In genomic region chr5:108065465-108066411, GRCm38 (mm10) we compare ENCODE assay signal across 8 mouse cellular contexts. TPM values are rescaled to one million over a fixed set of nuclear protein-coding genes. Genes with fewer than 3 reads are reported as not detected.
DNase-seq lines count a peak whose midpoint lies in the region; ATAC-seq and TF ChIP-seq lines count a peak whose summit lies in the region.

Gene Mtf2 (plus strand): TSS chr5:108065674.

- no peak for TF ChIP-seq CTCF in MEL (IDR thresholded peaks at IDR 0.05 in 2 of 3, conservative IDR thresholded peaks at IDR 0.05 in 1 of 3; ENCODE audit: control insufficient read depth in 1 of 3, insufficient read depth in 1 of 3, low read depth in 2 of 3, low read length in 3 of 3, poor library complexity in 1 of 3, severe bottlenecking in 1 of 3)
- TF ChIP-seq CTCF in cerebellum, adult 2 months (IDR thresholded peaks at IDR 0.05; ENCODE audit: borderline replicate concordance, insufficient read depth, low read depth, low read length), result no peak
- TF ChIP-seq CTCF in forebrain, postnatal 0 days (IDR thresholded peaks at IDR 0.05; ENCODE audit: low read depth), result peak; percentile 55

- H3K4me2 ChIP-seq in forebrain, postnatal 0 days (ENCODE audit: low read depth), result peak within 1 kb of the TSS; percentile 67
- H3K4me2 ChIP-seq in lung, embryonic 15.5 days, result peak within 1 kb of the TSS; percentile 67

- peaks cover 19 to 31% of the 10 kb centered on the region in 2 experiments for H3K36me3 ChIP-seq in MEL (ENCODE audit: control insufficient read depth in 1 of 2, insufficient read depth in 2 of 2, low read length in 2 of 2)
- H3K36me3 ChIP-seq in forebrain, postnatal 0 days (ENCODE audit: insufficient read depth), result 0 out of 2 replicates have a peak, but pooled peaks cover 4% of the 10 kb centered on the region
- peaks cover 20% of the 10 kb centered on the region for H3K36me3 ChIP-seq in lung, embryonic 15.5 days

- H3K9ac ChIP-seq in MEL (ENCODE audit: control insufficient read depth, low read depth, low read length, poor library complexity, severe bottlenecking), result peak within 1 kb of the TSS; percentile 98
- H3K9ac ChIP-seq in forebrain, postnatal 0 days, result peak within 1 kb of the TSS; percentile 100
- peak within 1 kb of the TSS; percentile 97 for H3K9ac ChIP-seq in lung, embryonic 15.5 days

- peak; percentile 99 for DNase-seq in MEL (ENCODE audit: low read depth, low spot score)
- peak; percentile 98 to 99 for DNase-seq in cerebellum, adult 2 months
- DNase-seq in forebrain, postnatal 0 days, result peak; percentile 99
- peak; percentile 98 for DNase-seq in heart, postnatal 4 days
- peak; percentile 91 to 98 for DNase-seq in layer of hippocampus, adult 8-10 months (ENCODE audit: low spot score in 2 of 2)
- peak; percentile 92 for DNase-seq in ovary, adult 18-20 months (ENCODE audit: low spot score)
- peak; percentile 98 for DNase-seq in thymus, postnatal 0 days (ENCODE audit: low spot score)

- peak; percentile 94 to 99 for TF ChIP-seq POLR2A in MEL (IDR thresholded peaks at IDR 0.05; ENCODE audit: control insufficient read depth in 1 of 2, insufficient read depth in 1 of 2, low read depth in 1 of 2, low read length in 2 of 2, poor library complexity in 1 of 2)
- TF ChIP-seq POLR2A in cerebellum, adult 2 months (IDR thresholded peaks at IDR 0.05; ENCODE audit: borderline replicate concordance, insufficient read depth, low read length), result peak; percentile 97

- TF ChIP-seq RAD21 in MEL (IDR thresholded peaks at IDR 0.05; ENCODE audit: low read depth, low read length), result no peak

- H3K79me2 ChIP-seq in MEL (ENCODE audit: control insufficient read depth, insufficient read depth, low read length, poor library complexity), result peaks cover 45% of the 10 kb centered on the region

- under 1% methylated on average over 59 of the region's 59 CpGs for WGBS in cerebellum, adult 2 months
- 1% methylated on average over 59 of the region's 59 CpGs for WGBS in forebrain, postnatal 0 days
- WGBS in lung, embryonic 15.5 days, result under 1% methylated on average over 59 of the region's 59 CpGs

- TF ChIP-seq EP300 in MEL (IDR thresholded peaks at IDR 0.05; ENCODE audit: low read depth in 1 of 2, low read length in 2 of 2), result peak; percentile 59 to 86; a peak in 3 of 4 replicates

- H3K4me1 ChIP-seq in MEL (ENCODE audit: control insufficient read depth in 1 of 2, insufficient read depth in 2 of 2, low read length in 2 of 2), result peaks cover 0 to 2% of the 10 kb centered on the region in 2 experiments; a peak in 2 of 4 replicates
- no peaks in the 10 kb centered on the region for H3K4me1 ChIP-seq in cerebellum, adult 2 months (ENCODE audit: control insufficient read depth, insufficient read depth, low read length)
- H3K4me1 ChIP-seq in forebrain, postnatal 0 days (ENCODE audit: insufficient read depth), result peaks cover 10% of the 10 kb centered on the region; the same call in 1 of the 2 replicates
- peaks cover 12% of the 10 kb centered on the region for H3K4me1 ChIP-seq in lung, embryonic 15.5 days

- no peaks in the 10 kb centered on the region for H3K9me3 ChIP-seq in MEL (replicated peaks; ENCODE audit: insufficient read depth, low read length)
- H3K9me3 ChIP-seq in forebrain, postnatal 0 days (ENCODE audit: low read length), result no peaks in the 10 kb centered on the region
- H3K9me3 ChIP-seq in lung, embryonic 15.5 days, result no peaks in the 10 kb centered on the region

- no peaks in the 10 kb centered on the region for H3K27me3 ChIP-seq in MEL (ENCODE audit: control insufficient read depth in 1 of 2, insufficient read depth in 2 of 2, low read length in 2 of 2)
- H3K27me3 ChIP-seq in cerebellum, adult 2 months (ENCODE audit: control insufficient read depth, insufficient read depth, low read length), result no peaks in the 10 kb centered on the region
- H3K27me3 ChIP-seq in forebrain, postnatal 0 days (ENCODE audit: insufficient read depth, low read length), result no peaks in the 10 kb centered on the region
- H3K27me3 ChIP-seq in lung, embryonic 15.5 days, result no peaks in the 10 kb centered on the region

- H3K27ac ChIP-seq in MEL (ENCODE audit: control insufficient read depth, low read depth, low read length), result peak within 1 kb of the TSS; percentile 97
- H3K27ac ChIP-seq in cerebellum, adult 2 months (ENCODE audit: insufficient read depth, low read length), result peak within 1 kb of the TSS; percentile 85
- peak within 1 kb of the TSS; percentile 99 for H3K27ac ChIP-seq in forebrain, postnatal 0 days (ENCODE audit: low read depth, low read length)
- peak within 1 kb of the TSS; percentile 90 for H3K27ac ChIP-seq in lung, embryonic 15.5 days

- peak; percentile 92 for ATAC-seq in forebrain, postnatal 0 days
- peak; percentile 95 for ATAC-seq in lung, embryonic 15.5 days (ENCODE audit: borderline replicate concordance, extremely low read depth, low FRiP score, low TSS enrichment)

- peak within 1 kb of the TSS; percentile 74 to 95 for H3K4me3 ChIP-seq in MEL (ENCODE audit: control insufficient read depth in 1 of 2, insufficient read depth in 1 of 2, low read depth in 2 of 2, low read length in 2 of 2)
- H3K4me3 ChIP-seq in cerebellum, adult 2 months (replicated peaks; ENCODE audit: insufficient read depth, low read depth, low read length), result peak within 1 kb of the TSS; percentile 80
- H3K4me3 ChIP-seq in forebrain, postnatal 0 days (ENCODE audit: low read depth, low read length), result peak within 1 kb of the TSS; percentile 97
- peak within 1 kb of the TSS; percentile 82 for H3K4me3 ChIP-seq in lung, embryonic 15.5 days

TF ChIP-seq in MEL, 35 proteins besides CTCF, POLR2A, EP300 and RAD21 (continues in another document):
- TF ChIP-seq ETS1 (IDR thresholded peaks at IDR 0.05; ENCODE audit: low read depth, low read length) (peak; percentile 73; the same call in 1 of the 2 replicates), GATA1 (IDR thresholded peaks at IDR 0.05; ENCODE audit: low read depth, low read length) (no peak), NRF1 (IDR thresholded peaks at IDR 0.05; ENCODE audit: insufficient read depth, low read depth, low read length, poor library complexity, severe bottlenecking) (peak; percentile 56; the same call in 1 of the 2 replicates), MAX (IDR thresholded peaks at IDR 0.05; ENCODE audit: low read length) (peak; percentile 76), CHD1 (IDR thresholded peaks at IDR 0.05; ENCODE audit: low read depth, low read length) (peak; percentile 98), TAL1 (IDR thresholded peaks at IDR 0.05; ENCODE audit: low read length) (no peak), TBP (IDR thresholded peaks at IDR 0.05; ENCODE audit: low read depth, low read length) (peak; percentile 97), POLR2AphosphoS2 (IDR thresholded peaks at IDR 0.05; ENCODE audit: low read length) (peak; percentile 99), RCOR1 (IDR thresholded peaks at IDR 0.05; ENCODE audit: low read depth, low read length) (peak; percentile 53; the same call in 1 of the 2 replicates), BHLHE40 (IDR thresholded peaks at IDR 0.05; ENCODE audit: borderline replicate concordance, low read depth, low read length) (no peak), ZKSCAN1 (IDR thresholded peaks at IDR 0.05; ENCODE audit: low read depth, low read length) (peak; percentile 67; the same call in 1 of the 2 replicates), SMC3 (IDR thresholded peaks at IDR 0.05; ENCODE audit: low read depth, low read length) (no peak), USF1 (IDR thresholded peaks at IDR 0.05; ENCODE audit: low read depth, low read length) (no peak), GABPA (IDR thresholded peaks at IDR 0.05; ENCODE audit: low read depth, low read length) (no peak), ZC3H11A (IDR thresholded peaks at IDR 0.05; ENCODE audit: low read depth, low read length) (no peak), E2F4 (IDR thresholded peaks at IDR 0.05; ENCODE audit: borderline replicate concordance, low read depth, low read length) (peak; percentile 87; the same call in 1 of the 2 replicates), POLR2AphosphoS5 (IDR thresholded peaks at IDR 0.05; ENCODE audit: borderline replicate concordance, low read depth, low read length) (peak; percentile 78; the same call in 1 of the 2 replicates), MAZ (IDR thresholded peaks at IDR 0.05; ENCODE audit: low read depth, low read length) (peak; percentile 82), ZNF384 (IDR thresholded peaks at IDR 0.05; ENCODE audit: low read depth, low read length) (no peak), MAFK (IDR thresholded peaks at IDR 0.05; ENCODE audit: borderline replicate concordance, low read depth, low read length) (no peak), MYC (IDR thresholded peaks at IDR 0.05; ENCODE audit: low read depth, low read length) (0 out of 2 replicates have a peak, but pooled peaks have one; percentile 68), TCF12 (IDR thresholded peaks at IDR 0.05; ENCODE audit: low read depth, low read length) (peak; percentile 92), KAT2A (conservative IDR thresholded peaks at IDR 0.05; ENCODE audit: low read depth, low read length) (peak; percentile 99), JUND (IDR thresholded peaks at IDR 0.05; ENCODE audit: low read depth, low read length) (no peak), ZMIZ1 (IDR thresholded peaks at IDR 0.05; ENCODE audit: low read depth, low read length) (peak; percentile 98), UBTF (IDR thresholded peaks at IDR 0.05; ENCODE audit: borderline replicate concordance, insufficient read depth, low read depth, low read length) (no peak), SIN3A (IDR thresholded peaks at IDR 0.05; ENCODE audit: low read length) (peak; percentile 93), MEF2A (IDR thresholded peaks at IDR 0.05; ENCODE audit: extremely low read depth, insufficient replicate concordance, low read depth, low read length, poor library complexity, severe bottlenecking) (peak; percentile 73; the same call in 1 of the 2 replicates), USF2 (IDR thresholded peaks at IDR 0.05; ENCODE audit: borderline replicate concordance in 1 of 2, insufficient read depth in 1 of 2, low read depth in 1 of 2, low read length in 2 of 2) (no peak), MXI1 (IDR thresholded peaks at IDR 0.05; ENCODE audit: low read depth, low read length) (peak; percentile 78)

RNA-seq across cellular contexts. Expression of gene Mtf2, which starts in this region (rescaled TPM):
- total RNA-seq in MEL (2012; rRNA removed), result 99.7 and 103 TPM in 2 replicates
- polyA plus RNA-seq in MEL (2012; ENCODE audit: insufficient read depth in 1 of 2, insufficient read length in 2 of 2, low read depth in 1 of 2, low replicate concordance in 2 of 2, missing spikeins in 1 of 2), result 100 to 1,000 TPM in 1 of 2 experiments, 10 to 100 TPM in 1; 69.9 to 263 TPM
- 43.4 and 45.7 TPM in 2 replicates for polyA plus RNA-seq in cerebellum, adult 2 months (2012; rRNA removed)
- total RNA-seq in forebrain, postnatal 0 days (2014; rRNA removed), result 75.1 and 96.2 TPM in 2 replicates
- 49.0 and 61.9 TPM in 2 replicates for polyA plus RNA-seq in forebrain, postnatal 0 days (2015; fragmentation: Nextera tagmentation; extraction: Ambion mirVana)
- total RNA-seq in heart, postnatal 4 days (2021), result 10 to 100 TPM; 26.0 to 28.4 TPM
- 10 to 100 TPM; 52.9 to 64.2 (median 58.8) TPM for total RNA-seq in layer of hippocampus, adult 8-10 months (2022)
- 92.0 and 108 TPM in 2 replicates for polyA plus RNA-seq in lung, embryonic 15.5 days (2015; fragmentation: Nextera tagmentation; extraction: Ambion mirVana)
- polyA plus RNA-seq in thymus, postnatal 0 days (2015; fragmentation: Nextera tagmentation; extraction: Ambion mirVana), result 263 and 271 TPM in 2 replicates

Comparison
In these comparisons a context has a peak if more than half of its experiments do, and no peak if none do; other contexts are left out.
1. Peak in every context shown above with its lines: DNase-seq, ATAC-seq, H3K4me3 ChIP-seq and H3K27ac ChIP-seq.